In genomic region chr4:117182759-117183096, GRCm38 (mm10) we compare ENCODE assay signal across 9 mouse cellular contexts. TPM values are rescaled to one million over a fixed set of nuclear protein-coding genes. Genes with fewer than 3 reads are reported as not detected.
DNase-seq lines count a peak whose midpoint lies in the region; ATAC-seq and TF ChIP-seq lines count a peak whose summit lies in the region.
"Not testable (repeated sequence)": the region's sequence is repeated elsewhere in the genome, so short reads cannot be mapped to it uniquely, and the experiment has no call there.
"Had no signal": no experiment of that assay in that cellular context is flagged by ENCODE, and none has a peak within 500 bp of the region (broad histone marks: within the 10 kb centered on the region; RNA-seq: fewer than 3 reads in every experiment).

No protein-coding gene starts in this region.

- not testable (repeated sequence) for H3K9me3 ChIP-seq in erythroblast, embryonic 14.5 days (ENCODE audit: control insufficient read depth, low read length); heart, embryonic 11.5 days (replicated peaks; ENCODE audit: control insufficient read depth, low read length); hindbrain, postnatal 0 days (ENCODE audit: low read length); limb, embryonic 11.5 days (ENCODE audit: control insufficient read depth, low read length); lung, embryonic 14.5 days (ENCODE audit: low read depth, low read length)

- TF ChIP-seq CTCF in bone marrow macrophage, adult 2 months (IDR thresholded peaks at IDR 0.05; ENCODE audit: low read depth, low read length); hindbrain, postnatal 0 days (IDR thresholded peaks at IDR 0.05; ENCODE audit: low read depth); lung, embryonic 14.5 days (IDR thresholded peaks at IDR 0.05; ENCODE audit: low read depth); thymus, adult 2 months (IDR thresholded peaks at IDR 0.05; ENCODE audit: borderline replicate concordance, control insufficient read depth, extremely low read depth, insufficient read depth, low read length, poor library complexity): not testable (repeated sequence)

- H3K36me3 ChIP-seq in erythroblast, embryonic 14.5 days (ENCODE audit: control insufficient read depth), result peaks cover 32% of the 10 kb centered on the region
- H3K36me3 ChIP-seq in heart, embryonic 11.5 days (ENCODE audit: control insufficient read depth, insufficient read depth, low read length), result peaks cover 11% of the 10 kb centered on the region; the same call in 1 of the 2 replicates
- not testable (repeated sequence) for H3K36me3 ChIP-seq in hindbrain, postnatal 0 days (ENCODE audit: insufficient read depth, low read length); limb, embryonic 11.5 days (ENCODE audit: control insufficient read depth, insufficient read depth, low read length); myocyte (ENCODE audit: control insufficient read depth, insufficient read depth)
- peaks cover 26% of the 10 kb centered on the region for H3K36me3 ChIP-seq in lung, embryonic 14.5 days (ENCODE audit: insufficient read depth)
- peaks cover 11% of the 10 kb centered on the region for H3K36me3 ChIP-seq in thymus, adult 2 months (ENCODE audit: control insufficient read depth, insufficient read depth, low read length)

- WGBS in heart, embryonic 11.5 days (ENCODE audit: insufficient replicate concordance), result 16% methylated on average over 9 of the region's 9 CpGs
- 14% methylated on average over 9 of the region's 9 CpGs for WGBS in hindbrain, postnatal 0 days
- WGBS in limb, embryonic 11.5 days, result 12% methylated on average over 9 of the region's 9 CpGs
- 9% methylated on average over 9 of the region's 9 CpGs for WGBS in lung, embryonic 14.5 days
- 11% methylated on average over 9 of the region's 9 CpGs for WGBS in thymus, adult 2 months

- peak overlapping the region; percentile 71 for H3K27ac ChIP-seq in bone marrow macrophage, adult 2 months (ENCODE audit: insufficient read depth, low read depth, low read length)
- peak overlapping the region; percentile 41; the same call in 1 of the 2 replicates for H3K27ac ChIP-seq in heart, embryonic 11.5 days (ENCODE audit: low read depth, low read length)
- H3K27ac ChIP-seq in hindbrain, postnatal 0 days, result peak overlapping the region; percentile 68; the same call in 1 of the 2 replicates
- H3K27ac ChIP-seq in limb, embryonic 11.5 days (replicated peaks; ENCODE audit: low read depth, low read length); lung, embryonic 14.5 days (ENCODE audit: low read depth); thymus, adult 2 months (ENCODE audit: control insufficient read depth, insufficient read depth, low read length): not testable (repeated sequence)

- H3K4me1 ChIP-seq in bone marrow macrophage, adult 2 months (ENCODE audit: control insufficient read depth, insufficient read depth, low read length); heart, embryonic 11.5 days (ENCODE audit: control insufficient read depth, insufficient read depth, low read length); hindbrain, postnatal 0 days (ENCODE audit: insufficient read depth, low read length); limb, embryonic 11.5 days (ENCODE audit: control insufficient read depth, insufficient read depth, low read length); lung, embryonic 14.5 days (ENCODE audit: insufficient read depth); thymus, adult 2 months (replicated peaks; ENCODE audit: control insufficient read depth, insufficient read depth, low read length): not testable (repeated sequence)
- H3K4me1 ChIP-seq in erythroblast, embryonic 14.5 days (ENCODE audit: control insufficient read depth), result peaks cover 29% of the 10 kb centered on the region

- not testable (repeated sequence) for H3ac ChIP-seq in myocyte (ENCODE audit: control insufficient read depth, insufficient read length)

- H3K9ac ChIP-seq in heart, embryonic 11.5 days (ENCODE audit: low read depth, low read length), result peak overlapping the region; percentile 76
- peak overlapping the region; percentile 43; the same call in 1 of the 2 replicates for H3K9ac ChIP-seq in hindbrain, postnatal 0 days (replicated peaks; ENCODE audit: low read length)
- H3K9ac ChIP-seq in limb, embryonic 11.5 days (ENCODE audit: low read length), result peak overlapping the region; percentile 64
- peak overlapping the region; percentile 51 for H3K9ac ChIP-seq in lung, embryonic 14.5 days

- H3K27me3 ChIP-seq in erythroblast, embryonic 14.5 days (ENCODE audit: control insufficient read depth); heart, embryonic 11.5 days (ENCODE audit: control insufficient read depth, insufficient read depth, low read length); hindbrain, postnatal 0 days (ENCODE audit: insufficient read depth, low read length); limb, embryonic 11.5 days (ENCODE audit: control insufficient read depth, insufficient read depth, low read length); lung, embryonic 14.5 days (ENCODE audit: insufficient read depth, low read length); myocyte (ENCODE audit: control insufficient read depth, insufficient read depth, insufficient read length); thymus, adult 2 months (ENCODE audit: control insufficient read depth, insufficient read depth, low read length): not testable (repeated sequence)

- not testable (repeated sequence) for TF ChIP-seq POLR2A in bone marrow macrophage, adult 2 months (IDR thresholded peaks at IDR 0.05; ENCODE audit: borderline replicate concordance, low read depth, low read length); myocyte (IDR thresholded peaks at IDR 0.05; ENCODE audit: insufficient read length, low read depth); thymus, adult 2 months (IDR thresholded peaks at IDR 0.05; ENCODE audit: control insufficient read depth, extremely low read depth, insufficient read depth, low read length, poor library complexity)

- peak overlapping the region; percentile 96 for H3K4me3 ChIP-seq in bone marrow macrophage, adult 2 months (ENCODE audit: insufficient read depth, low read length)
- H3K4me3 ChIP-seq in erythroblast, embryonic 14.5 days (replicated peaks), result peak overlapping the region; percentile 64
- H3K4me3 ChIP-seq in heart, embryonic 11.5 days (ENCODE audit: low read depth, low read length), result peak overlapping the region; percentile 74
- peak overlapping the region; percentile 59 for H3K4me3 ChIP-seq in hindbrain, postnatal 0 days (ENCODE audit: low read length)
- H3K4me3 ChIP-seq in limb, embryonic 11.5 days (ENCODE audit: low read depth, low read length), result peak overlapping the region; percentile 51
- H3K4me3 ChIP-seq in lung, embryonic 14.5 days (ENCODE audit: low read depth, low read length), result peak overlapping the region; percentile 74
- peak overlapping the region; percentile 66 for H3K4me3 ChIP-seq in myocyte
- peak overlapping the region; percentile 55 for H3K4me3 ChIP-seq in thymus, adult 2 months (ENCODE audit: control insufficient read depth, insufficient read depth, low read length)

- H3K4me2 ChIP-seq in heart, embryonic 11.5 days, result peak overlapping the region; percentile 73
- peak overlapping the region; percentile 91 for H3K4me2 ChIP-seq in hindbrain, postnatal 0 days (ENCODE audit: low read depth, low read length)
- peak overlapping the region; percentile 81 for H3K4me2 ChIP-seq in limb, embryonic 11.5 days (ENCODE audit: low read depth, severe bottlenecking)
- H3K4me2 ChIP-seq in lung, embryonic 14.5 days, result peak overlapping the region; percentile 84
- H3K4me2 ChIP-seq in myocyte (ENCODE audit: low read depth), result peak overlapping the region; percentile 77

- DNase-seq in hindbrain, postnatal 0 days (ENCODE audit: low spot score); limb, embryonic 11.5 days (ENCODE audit: low spot score); lung, embryonic 14.5 days; thymus, adult 2 months: not testable (repeated sequence)

- 0 out of 2 replicates have a peak, but pooled peaks have one; percentile 31 for ATAC-seq in heart, embryonic 11.5 days (replicated peaks; ENCODE audit: insufficient number of reproducible peaks, low FRiP score, low TSS enrichment)
- ATAC-seq in hindbrain, postnatal 0 days, result peak; percentile 66
- peak; percentile 22; the same call in 1 of the 2 replicates for ATAC-seq in limb, embryonic 11.5 days (ENCODE audit: insufficient number of reproducible peaks, low FRiP score, low TSS enrichment, low read depth)
- peak; percentile 35; the same call in 1 of the 2 replicates for ATAC-seq in lung, embryonic 14.5 days (ENCODE audit: insufficient read depth)

- H3K79me2 ChIP-seq in myocyte (ENCODE audit: control insufficient read depth, insufficient read depth), result peaks cover 24% of the 10 kb centered on the region

RNA-seq across cellular contexts. Expression of gene Kif2c, which starts 0.3 kb away (rescaled TPM):
- polyA plus RNA-seq in bone marrow macrophage, adult 2 months (2012; ENCODE audit: insufficient read depth, insufficient read length, missing spikeins), result 17.2 and 20.5 TPM in 2 replicates
- polyA plus RNA-seq in erythroblast, embryonic 14.5 days (2012), result 1.6 and 2.0 TPM in 2 replicates
- 45.5 and 47.8 TPM in 2 replicates for polyA plus RNA-seq in heart, embryonic 11.5 days (2014; fragmentation: Nextera tagmentation; extraction: Ambion mirVana)
- 5.0 and 8.4 TPM in 2 replicates for total RNA-seq in hindbrain, postnatal 0 days (2014; rRNA removed)
- 6.9 and 10.1 TPM in 2 replicates for polyA plus RNA-seq in hindbrain, postnatal 0 days (2015; fragmentation: Nextera tagmentation; extraction: Ambion mirVana)
- 125 and 136 TPM in 2 replicates for polyA plus RNA-seq in limb, embryonic 11.5 days (2014; fragmentation: Nextera tagmentation; extraction: Ambion mirVana)
- polyA plus RNA-seq in lung, embryonic 14.5 days (2014; fragmentation: Nextera tagmentation; extraction: Ambion mirVana), result 78.9 and 85.9 TPM in 2 replicates
- 18.5 TPM for polyA plus RNA-seq in myocyte (2012; fragmentation: generic; extraction: Trizol)
- 16.5 and 21.8 TPM in 2 replicates for polyA plus RNA-seq in thymus, adult 2 months (2012; rRNA removed)

RNA-seq across cellular contexts. Expression of gene Rps8, which starts 26.7 kb away (rescaled TPM):
- polyA plus RNA-seq in bone marrow macrophage, adult 2 months (2012; ENCODE audit: insufficient read depth, insufficient read length, missing spikeins), result 1,158 and 1,548 TPM in 2 replicates
- 190 and 246 TPM in 2 replicates for polyA plus RNA-seq in erythroblast, embryonic 14.5 days (2012)
- 764 and 894 TPM in 2 replicates for polyA plus RNA-seq in heart, embryonic 11.5 days (2014; fragmentation: Nextera tagmentation; extraction: Ambion mirVana)
- total RNA-seq in hindbrain, postnatal 0 days (2014; rRNA removed), result 463 and 470 TPM in 2 replicates
- polyA plus RNA-seq in hindbrain, postnatal 0 days (2015; fragmentation: Nextera tagmentation; extraction: Ambion mirVana), result 523 and 530 TPM in 2 replicates
- 1,072 and 1,111 TPM in 2 replicates for polyA plus RNA-seq in limb, embryonic 11.5 days (2014; fragmentation: Nextera tagmentation; extraction: Ambion mirVana)
- polyA plus RNA-seq in lung, embryonic 14.5 days (2014; fragmentation: Nextera tagmentation; extraction: Ambion mirVana), result 1,312 and 1,358 TPM in 2 replicates
- polyA plus RNA-seq in myocyte (2012; fragmentation: generic; extraction: Trizol), result 3,907 TPM
- 698 and 732 TPM in 2 replicates for polyA plus RNA-seq in thymus, adult 2 months (2012; rRNA removed)

RNA-seq across cellular contexts. Expression of gene Plk3, which starts 49.0 kb away (rescaled TPM):
- polyA plus RNA-seq in bone marrow macrophage, adult 2 months (2012; ENCODE audit: insufficient read depth, insufficient read length, missing spikeins), result 2.9 and 3.3 TPM in 2 replicates
- 0.19 and 0.21 TPM in 2 replicates for polyA plus RNA-seq in erythroblast, embryonic 14.5 days (2012)
- polyA plus RNA-seq in heart, embryonic 11.5 days (2014; fragmentation: Nextera tagmentation; extraction: Ambion mirVana), result 0.99 and 1.3 TPM in 2 replicates
- total RNA-seq in hindbrain, postnatal 0 days (2014; rRNA removed), result 23.9 and 29.8 TPM in 2 replicates
- 26.8 and 29.1 TPM in 2 replicates for polyA plus RNA-seq in hindbrain, postnatal 0 days (2015; fragmentation: Nextera tagmentation; extraction: Ambion mirVana)
- polyA plus RNA-seq in limb, embryonic 11.5 days (2014; fragmentation: Nextera tagmentation; extraction: Ambion mirVana), result 2.0 and 2.3 TPM in 2 replicates
- 4.2 and 5.1 TPM in 2 replicates for polyA plus RNA-seq in lung, embryonic 14.5 days (2014; fragmentation: Nextera tagmentation; extraction: Ambion mirVana)
- 17.4 TPM for polyA plus RNA-seq in myocyte (2012; fragmentation: generic; extraction: Trizol)
- polyA plus RNA-seq in thymus, adult 2 months (2012; rRNA removed), result 18.0 and 21.4 TPM in 2 replicates

RNA-seq across cellular contexts. Expression of gene Tctex1d4, which starts 56.1 kb away (rescaled TPM):
- polyA plus RNA-seq in bone marrow macrophage, adult 2 months (2012; ENCODE audit: insufficient read depth, insufficient read length, missing spikeins), result 2.2 and 4.4 TPM in 2 replicates
- polyA plus RNA-seq in erythroblast, embryonic 14.5 days (2012), result not detected in 2 replicates
- polyA plus RNA-seq in heart, embryonic 11.5 days (2014; fragmentation: Nextera tagmentation; extraction: Ambion mirVana), result not detected in 2 replicates
- total RNA-seq in hindbrain, postnatal 0 days (2014; rRNA removed), result 2.0 and 5.8 TPM in 2 replicates
- polyA plus RNA-seq in hindbrain, postnatal 0 days (2015; fragmentation: Nextera tagmentation; extraction: Ambion mirVana), result 2.0 and 2.8 TPM in 2 replicates
- not detected in 2 replicates for polyA plus RNA-seq in limb, embryonic 11.5 days (2014; fragmentation: Nextera tagmentation; extraction: Ambion mirVana)
- polyA plus RNA-seq in lung, embryonic 14.5 days (2014; fragmentation: Nextera tagmentation; extraction: Ambion mirVana), result not detected in 2 replicates
- polyA plus RNA-seq in myocyte (2012; fragmentation: generic; extraction: Trizol), result 0.18 TPM
- 1.1 and 2.0 TPM in 2 replicates for polyA plus RNA-seq in thymus, adult 2 months (2012; rRNA removed)
- total RNA-seq: adrenal gland, postnatal 25 days had no signal

RNA-seq across cellular contexts. Expression of gene Btbd19, which starts 57.2 kb away (rescaled TPM):
- 4.3 and 4.8 TPM in 2 replicates for polyA plus RNA-seq in bone marrow macrophage, adult 2 months (2012; ENCODE audit: insufficient read depth, insufficient read length, missing spikeins)
- polyA plus RNA-seq in erythroblast, embryonic 14.5 days (2012), result 0.12 and 0.28 TPM in 2 replicates
- 2.2 and 4.0 TPM in 2 replicates for polyA plus RNA-seq in heart, embryonic 11.5 days (2014; fragmentation: Nextera tagmentation; extraction: Ambion mirVana)
- total RNA-seq in hindbrain, postnatal 0 days (2014; rRNA removed), result 7.8 and 9.1 TPM in 2 replicates
- 4.9 and 5.4 TPM in 2 replicates for polyA plus RNA-seq in hindbrain, postnatal 0 days (2015; fragmentation: Nextera tagmentation; extraction: Ambion mirVana)
- 4.1 and 4.5 TPM in 2 replicates for polyA plus RNA-seq in limb, embryonic 11.5 days (2014; fragmentation: Nextera tagmentation; extraction: Ambion mirVana)
- 6.7 and 7.6 TPM in 2 replicates for polyA plus RNA-seq in lung, embryonic 14.5 days (2014; fragmentation: Nextera tagmentation; extraction: Ambion mirVana)
- polyA plus RNA-seq in myocyte (2012; fragmentation: generic; extraction: Trizol), result 20.2 TPM
- 18.6 and 20.3 TPM in 2 replicates for polyA plus RNA-seq in thymus, adult 2 months (2012; rRNA removed)
